Mouse (Mus musculus) myocyte (in vitro differentiated cells): Measurements from ENCODE around the gene Otx1.

Experiments used
- MYOG ChIP-seq, 3 experiments: IDR thresholded peaks; one replicate each; pipeline ENCODE4 v1.6.1; 2011; ENCODE audit warnings: control low read depth in 2 of 3, low read depth in 2 of 3, mild to moderate bottlenecking in 2 of 3; ENCODE audit not compliant: insufficient read length in 2 of 3, control insufficient read depth in 1 of 3, insufficient read depth in 1 of 3
- POLR2A ChIP-seq: IDR thresholded peaks from one replicate; pipeline ENCODE4 v1.6.1; 2011; ENCODE audit warnings: low read depth, mild to moderate bottlenecking, control low read depth, moderate library complexity; ENCODE audit not compliant: insufficient read length
- USF1 ChIP-seq: IDR thresholded peaks from one replicate; pipeline ENCODE4 v1.6.1; 2011; ENCODE audit warnings: low read depth, mild to moderate bottlenecking, control low read depth, moderate library complexity

- TF ChIP-seq POLR2A (no peak), MYOG (IDR thresholded peaks at IDR 0.05; ENCODE audit: control insufficient read depth in 1 of 3, insufficient read depth in 1 of 3, insufficient read length in 2 of 3, low read depth in 2 of 3) (no peak), USF1 (no peak)
Measured at GRCm38 (mm10) chr11:21996325-21996647, 6.4 kb downstream of the Otx1 start.
